Mouse (Mus musculus) liver, postnatal 0 days (tissue): ENCODE measurements around the gene Acss1. TPM values are rescaled to one million over a fixed set of nuclear protein-coding genes. Genes with fewer than 3 reads are reported as not detected.

Source experiments
- ATAC-seq: fragments of 200-750 bp; cut with Nextera tagmentation; 2 replicates; pipeline ENCODE4 v1.8.0; 2017; ENCODE audit warnings: mild to moderate bottlenecking, moderate library complexity
- DNase-seq: peaks from one replicate; pipeline ENCODE4 v3.0.0-alpha.2; 2016
- H3K27ac ChIP-seq: fragments of 300-500 bp; sonication (generic); 2 replicates; pipeline ENCODE4 v1.5.1; 2014; ENCODE audit warnings: antibody characterized with exemption, moderate library complexity, mild to moderate bottlenecking, low read depth
- H3K27me3 ChIP-seq: fragments of 300-500 bp; sonication (generic); 2 replicates; pipeline ENCODE4 v1.6.1; 2014; ENCODE audit warnings: low read length, control low read depth, mixed read lengths; ENCODE audit not compliant: insufficient read depth
- H3K36me3 ChIP-seq: fragments of 300-500 bp; sonication (generic); replicated peaks from 2 replicates; pipeline ENCODE4 v1.6.1; 2014; ENCODE audit warnings: mild to moderate bottlenecking, control low read depth, low read length, moderate library complexity, mixed read lengths; ENCODE audit not compliant: insufficient read depth
- H3K4me1 ChIP-seq: fragments of 300-500 bp; sonication (generic); 2 replicates; pipeline ENCODE4 v1.6.1; 2014; ENCODE audit warnings: antibody characterized with exemption, mild to moderate bottlenecking, control low read depth; ENCODE audit not compliant: insufficient read depth
- H3K4me2 ChIP-seq: fragments of 300-500 bp; sonication (generic); 2 replicates; pipeline ENCODE4 v1.6.1; 2014; ENCODE audit warnings: low read depth, mild to moderate bottlenecking, low read length, moderate library complexity, mixed read lengths
- H3K4me3 ChIP-seq: fragments of 300-500 bp; sonication (generic); 2 replicates; pipeline ENCODE4 v1.5.1; 2014; ENCODE audit warnings: low read depth, low read length
- H3K9ac ChIP-seq: fragments of 300-500 bp; sonication (generic); replicated peaks from 2 replicates; pipeline ENCODE4 v1.6.1; 2014; ENCODE audit warnings: mild to moderate bottlenecking, moderate library complexity
- H3K9me3 ChIP-seq: fragments of 300-500 bp; sonication (generic); 2 replicates; pipeline ENCODE4 v1.6.1; 2016; ENCODE audit warnings: mild to moderate bottlenecking, control low read depth, low read length, mixed read lengths
- CTCF ChIP-seq: sonication (generic); IDR thresholded peaks from 2 replicates; pipeline ENCODE4 v1.5.1; 2016; ENCODE audit warnings: antibody characterized with exemption, low read depth
- EP300 ChIP-seq: IDR thresholded peaks from 2 replicates; pipeline ENCODE4 v1.6.1; 2016; ENCODE audit warnings: antibody characterized with exemption, low read depth, mild to moderate bottlenecking
- WGBS: fragments of 180-500 bp; shearing (Covaris S2); extraction: QIAGEN DNeasy Blood & Tissue Kit; methylation state at CpG from one replicate; pipeline ENCODE4 v1.1.7; 2014; ENCODE audit not compliant: insufficient replicate concordance; 5-methylcytosine and 5-hydroxymethylcytosine counted together
- polyA plus RNA-seq: library from polyadenylated mRNA; unstranded; fragments of >200 nt; fragmentation: Nextera tagmentation; extraction: Ambion mirVana; gene quantifications from 2 replicates; pipeline ENCODE4 v1.2.1, GENCODE M21; 2015

The Acss1 gene
- polyA plus RNA-seq, 1 experiment from 2014 or later, result 16.7 TPM

GRCm38 (mm10) chr2:150638370-150638733 is 29.9 kb downstream of the Acss1 start:
- Histone ChIP-seq H3K27ac (no peak overlapping the region), H3K36me3 (peaks cover 34% of the 10 kb centered on the region), H3K4me2 (no peak overlapping the region), H3K4me3 (no peak overlapping the region), H3K4me1 (0 out of 2 replicates have a peak, but pooled peaks cover 3% of the 10 kb centered on the region), H3K9me3 (no peaks in the 10 kb centered on the region), H3K9ac (no peak overlapping the region), H3K27me3 (no peaks in the 10 kb centered on the region)
- 0 out of 2 replicates have a peak, but pooled peaks have one; percentile 8 for TF ChIP-seq EP300
- no peak for TF ChIP-seq CTCF
- ATAC-seq, result peak; percentile 45
- DNase-seq, result no peak
- 53% methylated on average over 2 of the region's 2 CpGs for WGBS

GRCm38 (mm10) chr2:150637702-150638369 is 30.5 kb downstream of the Acss1 start:
- Histone ChIP-seq H3K27ac (no peak overlapping the region), H3K4me2 (no peak overlapping the region), H3K27me3 (no peaks in the 10 kb centered on the region), H3K4me1 (0 out of 2 replicates have a peak, but pooled peaks cover 3% of the 10 kb centered on the region), H3K9me3 (no peaks in the 10 kb centered on the region), H3K36me3 (peaks cover 34% of the 10 kb centered on the region), H3K4me3 (no peak overlapping the region), H3K9ac (no peak overlapping the region)
- no peak for DNase-seq
- TF ChIP-seq CTCF (no peak), EP300 (no peak)
- WGBS, result 78% methylated on average over 6 of the region's 6 CpGs
- ATAC-seq, result no peak

GRCm38 (mm10) chr2:150635877-150636446 is 32.3 kb downstream of the Acss1 start:
- Histone ChIP-seq H3K4me2 (no peak overlapping the region), H3K4me1 (0 out of 2 replicates have a peak, but pooled peaks cover 3% of the 10 kb centered on the region), H3K27me3 (no peaks in the 10 kb centered on the region), H3K27ac (no peak overlapping the region), H3K36me3 (peaks cover 34% of the 10 kb centered on the region), H3K9ac (no peak overlapping the region), H3K4me3 (no peak overlapping the region), H3K9me3 (no peaks in the 10 kb centered on the region)
- TF ChIP-seq CTCF (no peak), EP300 (peak; percentile 48; the same call in 1 of the 2 replicates)
- 71% methylated on average over 3 of the region's 3 CpGs for WGBS
- DNase-seq (no peak), ATAC-seq (peak; percentile 62)

GRCm38 (mm10) chr2:150629255-150629654 is 39.0 kb downstream of the Acss1 start:
- H3K27me3 ChIP-seq, result no peaks in the 10 kb centered on the region
- no peak for TF ChIP-seq EP300
- no peak for TF ChIP-seq CTCF
- DNase-seq (no peak), ATAC-seq (no peak)
- no peaks in the 10 kb centered on the region for H3K4me1 ChIP-seq
- no peak overlapping the region for H3K9ac ChIP-seq
- no peaks in the 10 kb centered on the region for H3K9me3 ChIP-seq
- no peak overlapping the region for H3K27ac ChIP-seq
- H3K4me3 ChIP-seq, result no peak overlapping the region
- 79% methylated on average over 4 of the region's 4 CpGs for WGBS
- peaks cover 55% of the 10 kb centered on the region for H3K36me3 ChIP-seq
- no peak overlapping the region for H3K4me2 ChIP-seq

GRCm38 (mm10) chr2:150627140-150627539 is 41.2 kb downstream of the Acss1 start:
- TF ChIP-seq CTCF (no peak), EP300 (no peak)
- no peak overlapping the region for H3K4me2 ChIP-seq
- no peaks in the 10 kb centered on the region for H3K9me3 ChIP-seq
- H3K4me3 ChIP-seq, result no peak overlapping the region
- peaks cover 56% of the 10 kb centered on the region for H3K36me3 ChIP-seq
- H3K27ac ChIP-seq, result no peak overlapping the region
- WGBS, result 39% methylated on average over 6 of the region's 6 CpGs
- H3K27me3 ChIP-seq, result no peaks in the 10 kb centered on the region
- H3K4me1 ChIP-seq, result no peaks in the 10 kb centered on the region
- DNase-seq (no peak), ATAC-seq (no peak)
- H3K9ac ChIP-seq, result no peak overlapping the region

- no peak for DNase-seq
- no peak overlapping the region for H3K4me3 ChIP-seq
- H3K9ac ChIP-seq, result no peak overlapping the region
- H3K4me2 ChIP-seq, result no peak overlapping the region
- no peak for TF ChIP-seq CTCF
- TF ChIP-seq EP300, result no peak
- ATAC-seq, result no peak
- H3K36me3 ChIP-seq, result peaks cover 53% of the 10 kb centered on the region
- no peaks in the 10 kb centered on the region for H3K9me3 ChIP-seq
- WGBS, result 86% methylated on average over 8 of the region's 8 CpGs
- H3K4me1 ChIP-seq, result no peaks in the 10 kb centered on the region
- H3K27ac ChIP-seq, result no peak overlapping the region
- H3K27me3 ChIP-seq, result no peaks in the 10 kb centered on the region
Observed at GRCm38 (mm10) chr2:150624926-150625325, 43.4 kb downstream of the Acss1 start.
